Mouse (Mus musculus) ovary, postnatal 36 days (tissue): Measurements from ENCODE around the gene Gpr171.
"Not testable (repeated sequence)": the region's sequence is repeated elsewhere in the genome, so short reads cannot be mapped to it uniquely, and the experiment has no call there.

Experiments
- DNase-seq: peaks from one replicate; pipeline ENCODE4 v3.0.0; 2022; ENCODE audit warnings: low spot score, mixed read lengths

Gene Gpr171

GRCm38 (mm10) chr3:59113973-59114517, 12.4 kb upstream of the Gpr171 start:
- DNase-seq: no peak

GRCm38 (mm10) chr3:59113291-59113690, 11.7 kb upstream of the Gpr171 start:
- not testable (repeated sequence) for DNase-seq

GRCm38 (mm10) chr3:59111944-59112343, 10.3 kb upstream of the Gpr171 start:
- DNase-seq: no peak

- not testable (repeated sequence) for DNase-seq
Observed at GRCm38 (mm10) chr3:59109834-59110233, 8.2 kb upstream of the Gpr171 start.

- no peak for DNase-seq
Observed at GRCm38 (mm10) chr3:59107439-59107838, 5.8 kb upstream of the Gpr171 start.

- no peak for DNase-seq
Observed at GRCm38 (mm10) chr3:59104462-59104861, 2.8 kb upstream of the Gpr171 start.

GRCm38 (mm10) chr3:59102146-59102545, 525 bp upstream of the Gpr171 start:
- DNase-seq: no peak

GRCm38 (mm10) chr3:59098540-59098939, 3.1 kb downstream of the Gpr171 start:
- no peak for DNase-seq

GRCm38 (mm10) chr3:59097421-59097820, 4.2 kb downstream of the Gpr171 start:
- no peak for DNase-seq

- DNase-seq: no peak
Observed at GRCm38 (mm10) chr3:59092702-59093101, 8.9 kb downstream of the Gpr171 start.

- DNase-seq: no peak
Observed at GRCm38 (mm10) chr3:59080919-59081318, 20.7 kb downstream of the Gpr171 start.

GRCm38 (mm10) chr3:59080293-59080916, 21.2 kb downstream of the Gpr171 start:
- no peak for DNase-seq

- DNase-seq: no peak
Observed at GRCm38 (mm10) chr3:59079327-59079726, 22.3 kb downstream of the Gpr171 start.

GRCm38 (mm10) chr3:59078585-59078984, 23.0 kb downstream of the Gpr171 start:
- DNase-seq: no peak

GRCm38 (mm10) chr3:59077278-59077677, 24.3 kb downstream of the Gpr171 start:
- DNase-seq: no peak

GRCm38 (mm10) chr3:59069071-59069470, 32.5 kb downstream of the Gpr171 start:
- not testable (repeated sequence) for DNase-seq

- no peak for DNase-seq
Observed at GRCm38 (mm10) chr3:59066558-59067294, 34.9 kb downstream of the Gpr171 start.

GRCm38 (mm10) chr3:59065937-59066336, 35.7 kb downstream of the Gpr171 start:
- no peak for DNase-seq

- no peak for DNase-seq
Observed at GRCm38 (mm10) chr3:59063431-59063830, 38.2 kb downstream of the Gpr171 start.

GRCm38 (mm10) chr3:59062141-59062540, 39.5 kb downstream of the Gpr171 start:
- DNase-seq: no peak

GRCm38 (mm10) chr3:59060131-59060530, 41.5 kb downstream of the Gpr171 start:
- no peak for DNase-seq

- peak; percentile 39 for DNase-seq
Observed at GRCm38 (mm10) chr3:59059022-59059541, 42.5 kb downstream of the Gpr171 start.
